Mouse (Mus musculus) activated CD4-positive, CD25-positive, alpha-beta regulatory T cell (primary cell): Measurements from ENCODE around the gene Nsmf. TPM values are rescaled to one million over a fixed set of nuclear protein-coding genes. Genes with fewer than 3 reads are reported as not detected.

Source experiments
- polyA plus RNA-seq, 2 experiments: library from polyadenylated mRNA; unstranded; fragments of 100-300 nt; shearing (Covaris generic); gene quantifications; one replicate each; pipeline ENCODE4 v1.2.1; 2017

The Nsmf gene
- polyA plus RNA-seq, result 10 to 100 TPM; 31.8 to 38.7 TPM

DNA sequence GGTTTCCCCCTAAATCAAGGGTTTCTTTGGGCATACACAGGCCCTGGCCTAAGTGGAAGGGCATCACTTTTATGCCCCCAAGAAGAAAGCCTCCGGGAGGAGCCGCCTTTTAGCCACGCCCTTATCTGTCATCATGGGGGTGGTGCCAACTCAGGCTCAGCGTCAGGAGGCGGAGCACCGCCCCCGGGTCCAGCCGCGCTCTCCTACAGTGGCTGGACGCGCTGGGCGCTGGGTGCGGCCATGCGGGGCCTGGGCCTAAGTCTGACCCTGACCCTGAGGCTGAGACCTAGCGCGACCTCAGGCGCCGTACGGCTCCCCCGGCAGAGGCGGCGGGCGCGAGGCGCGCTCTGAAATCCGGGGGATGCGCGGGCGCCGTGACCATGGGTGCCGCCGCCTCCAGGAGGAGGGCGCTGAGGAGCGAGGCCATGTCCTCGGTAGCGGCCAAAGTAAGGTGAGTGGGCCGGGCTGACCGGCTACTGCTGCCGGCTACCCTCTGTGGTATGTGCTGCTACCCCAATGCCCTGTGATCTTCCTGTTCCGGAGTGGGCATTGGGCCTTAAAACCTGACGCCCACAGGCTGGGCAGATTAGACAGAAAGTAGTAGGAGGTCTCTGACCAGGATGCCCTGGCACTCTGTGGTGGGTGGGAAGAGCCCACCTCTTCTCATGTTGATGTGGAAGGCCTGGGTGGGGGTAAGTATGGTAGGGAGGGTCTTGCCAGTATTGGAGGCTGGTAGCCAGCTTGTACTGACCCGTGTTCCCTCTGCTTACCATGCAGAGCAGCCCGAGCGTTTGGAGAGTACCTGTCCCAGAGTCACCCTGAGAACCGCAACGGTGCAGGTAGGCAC lies at the start of gene Nsmf:
Gene Nsmf (plus strand): TSS at position 135 of the 847 bp plus-strand sequence.

GRCm38 (mm10) chr2:25080076-25080475 lies 25.9 kb downstream of the Nsmf start, which contains the start of gene Entpd8:
Gene Entpd8 (plus strand): TSS chr2:25080304.

DNA sequence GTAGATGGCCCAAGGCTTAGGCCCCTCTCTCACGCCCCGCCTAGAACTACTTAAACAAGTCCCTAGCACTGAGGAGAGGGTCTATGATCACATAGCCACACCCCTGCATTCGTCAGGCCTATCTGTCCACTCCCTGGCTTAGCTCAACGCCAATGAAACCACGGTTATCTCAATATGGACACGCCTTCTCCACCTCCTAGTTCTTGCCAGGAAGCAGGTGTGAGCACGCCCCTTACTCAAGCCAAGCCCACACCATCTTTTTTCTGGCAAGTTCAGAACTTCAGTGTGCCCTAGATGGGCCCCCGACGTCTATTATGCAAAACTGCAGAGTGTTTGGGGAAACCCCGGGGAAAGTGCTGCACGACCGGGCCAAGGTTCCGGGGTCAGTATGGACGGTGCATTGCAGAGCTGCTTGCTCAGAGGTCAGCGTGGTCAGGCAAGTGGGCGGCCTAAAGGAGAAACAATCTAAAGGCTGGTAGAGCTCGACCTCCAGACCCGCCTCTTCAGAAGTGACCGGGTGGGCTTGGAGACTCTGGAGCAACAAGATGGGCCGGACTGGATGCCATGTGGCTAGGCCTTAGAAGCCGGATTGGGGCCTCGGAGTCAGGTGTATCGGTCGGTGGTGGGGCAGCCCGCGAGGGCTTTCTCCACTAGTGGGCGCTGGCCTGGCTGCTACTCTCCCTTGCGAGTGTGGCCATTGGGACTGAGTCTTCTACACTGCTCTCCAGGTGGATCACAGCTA lies 41.1 kb downstream of the Nsmf start, which contains the start of gene Noxa1:
Gene Noxa1 (minus strand): TSS at position 41 of the 742 bp plus-strand sequence.

Other genes starting within 250 kb of the Nsmf start
- 10 to 100 TPM; 41.9 to 42.5 TPM for gene Ehmt1, start 134.7 kb upstream of the Nsmf start, polyA plus RNA-seq
- 100 to 1,000 TPM; 190 to 251 TPM for gene Arrdc1, start 119.1 kb upstream of the Nsmf start, polyA plus RNA-seq
- gene Zmynd19, start 104.6 kb upstream of the Nsmf start, polyA plus RNA-seq, result 10 to 100 TPM; 19.8 to 33.2 TPM
- 10 to 100 TPM; 23.9 to 30.5 TPM for gene Dph7, start 92.0 kb upstream of the Nsmf start, polyA plus RNA-seq
- 100 to 1,000 TPM in 1 of 2 experiments, 10 to 100 TPM in 1; 80.0 to 119 TPM for gene Mrpl41, start 79.3 kb upstream of the Nsmf start, polyA plus RNA-seq
- 10 to 100 TPM; 59.0 to 76.4 TPM for gene Pnpla7, start 78.3 kb upstream of the Nsmf start, polyA plus RNA-seq
- gene Entpd8, start 25.9 kb downstream of the Nsmf start, polyA plus RNA-seq, result not detected
- gene Noxa1, start 40.8 kb downstream of the Nsmf start, polyA plus RNA-seq, result 1 to 10 TPM; 1.3 to 1.4 TPM
- gene Nrarp, start 126.4 kb downstream of the Nsmf start, polyA plus RNA-seq, result 1 to 10 TPM; 3.6 to 4.7 TPM
- gene Tor4a, start 142.5 kb downstream of the Nsmf start, polyA plus RNA-seq, result 100 to 1,000 TPM in 1 of 2 experiments, 10 to 100 TPM in 1; 82.2 to 121 TPM
- gene Nelfb, start 157.1 kb downstream of the Nsmf start, polyA plus RNA-seq, result 100 to 1,000 TPM; 104 to 121 TPM
- gene Stpg3, start 160.3 kb downstream of the Nsmf start, polyA plus RNA-seq, result not detected
- gene Fam166a, start 164.4 kb downstream of the Nsmf start, polyA plus RNA-seq, result under 1 TPM in 1 of 2 experiments, not detected in 1; 0.44 TPM
- 100 to 1,000 TPM; 153 to 167 TPM for gene Tubb4b, start 170.3 kb downstream of the Nsmf start, polyA plus RNA-seq
- under 1 TPM in 1 of 2 experiments, not detected in 1; 0.07 TPM for gene Slc34a3, start 180.0 kb downstream of the Nsmf start, polyA plus RNA-seq
- under 1 TPM in 1 of 2 experiments, not detected in 1; 0.14 TPM for gene Rnf224, start 182.4 kb downstream of the Nsmf start, polyA plus RNA-seq
- gene Rnf208, start 187.9 kb downstream of the Nsmf start, polyA plus RNA-seq, result 1 to 10 TPM; 1.2 to 4.3 TPM
- gene Cysrt1, start 188.1 kb downstream of the Nsmf start, polyA plus RNA-seq, result not detected
- 1 to 10 TPM; 2.1 to 9.4 TPM for gene AL732309.1, start 192.5 kb downstream of the Nsmf start, polyA plus RNA-seq
- 10 to 100 TPM; 31.0 to 41.1 TPM for gene Tmem203, start 201.1 kb downstream of the Nsmf start, polyA plus RNA-seq
- gene Tprn, start 208.3 kb downstream of the Nsmf start, polyA plus RNA-seq, result 10 to 100 TPM; 10.9 to 12.4 TPM
- 100 to 1,000 TPM; 140 TPM for gene Ssna1, start 218.1 kb downstream of the Nsmf start, polyA plus RNA-seq
- gene Anapc2, start 218.1 kb downstream of the Nsmf start, polyA plus RNA-seq, result 10 to 100 TPM; 78.1 to 84.1 TPM
- gene Tmem210, start 233.8 kb downstream of the Nsmf start, polyA plus RNA-seq, result not detected
- not detected for gene Lrrc26, start 235.6 kb downstream of the Nsmf start, polyA plus RNA-seq